Mouse (Mus musculus) small intestine, adult 2 months (tissue): Measurements from ENCODE around the gene Traf1.

Experiments
- CTCF ChIP-seq: fragments of 200-500 bp; IDR thresholded peaks from 2 replicates; pipeline ENCODE4 v1.5.1; 2012; ENCODE audit warnings: low read depth, mild to moderate bottlenecking, control low read depth, inconsistent platforms, low read length, moderate library complexity, mixed read lengths; ENCODE audit not compliant: insufficient replicate concordance, insufficient read length; ENCODE audit errors: extremely low read depth
- POLR2A ChIP-seq: fragments of 200-500 bp; IDR thresholded peaks from 2 replicates; pipeline ENCODE4 v1.6.1; 2012; ENCODE audit warnings: low read depth, mild to moderate bottlenecking, control low read depth, inconsistent platforms, low read length, moderate library complexity

GRCm38 (mm10) chr2:34962893-34963292, 1.3 kb upstream of the Traf1 start:
- TF ChIP-seq CTCF (no peak), POLR2A (no peak)
